Mouse (Mus musculus): ENCODE measurements around the gene Klhl36.
"Not testable (repeated sequence)": the region's sequence is repeated elsewhere in the genome, so short reads cannot be mapped to it uniquely, and the experiment has no call there.

- not testable (repeated sequence) for TF ChIP-seq CTCF, EP300 (IDR thresholded peaks at IDR 0.05; ENCODE audit: low read depth)
Observed at GRCm38 (mm10) chr8:119845741-119846140, 16.3 kb upstream of the Klhl36 start.

All from heart, postnatal 0 days (tissue).